Mouse (Mus musculus) limb, embryonic 12.5 days (tissue): ENCODE results near the gene Itga1. TPM values are rescaled to one million over a fixed set of nuclear protein-coding genes. Genes with fewer than 3 reads are reported as not detected.

Experiments
- ATAC-seq: fragments of 200-750 bp; cut with Nextera tagmentation; 2 replicates; pipeline ENCODE4 v1.8.0; 2017; ENCODE audit warnings: low read depth, moderate TSS enrichment; ENCODE audit not compliant: insufficient number of reproducible peaks, insufficient read depth, low FRiP score, low TSS enrichment
- H3K27ac ChIP-seq: fragments of 300-500 bp; sonication (generic); 2 replicates; pipeline ENCODE4 v1.5.1; 2016; ENCODE audit warnings: mild to moderate bottlenecking, moderate library complexity
- H3K27me3 ChIP-seq: fragments of 300-500 bp; sonication (generic); 2 replicates; pipeline ENCODE4 v1.6.1; 2016; ENCODE audit warnings: mild to moderate bottlenecking, moderate library complexity
- H3K36me3 ChIP-seq: fragments of 300-500 bp; sonication (generic); 2 replicates; pipeline ENCODE4 v1.6.1; 2016; ENCODE audit warnings: mild to moderate bottlenecking, moderate library complexity
- H3K4me1 ChIP-seq: fragments of 300-500 bp; sonication (generic); replicated peaks from 2 replicates; pipeline ENCODE4 v1.6.1; 2016
- H3K4me2 ChIP-seq: fragments of 300-500 bp; sonication (generic); 2 replicates; pipeline ENCODE4 v1.6.1; 2016; ENCODE audit warnings: mild to moderate bottlenecking, moderate library complexity
- H3K4me3 ChIP-seq: fragments of 300-500 bp; sonication (generic); replicated peaks from 2 replicates; pipeline ENCODE4 v1.5.1; 2016; ENCODE audit warnings: mild to moderate bottlenecking
- H3K9ac ChIP-seq: fragments of 300-500 bp; sonication (generic); replicated peaks from 2 replicates; pipeline ENCODE4 v1.6.1; 2016; ENCODE audit warnings: mild to moderate bottlenecking, moderate library complexity
- H3K9me3 ChIP-seq: fragments of 300-500 bp; sonication (generic); 2 replicates; pipeline ENCODE4 v1.6.1; 2016; ENCODE audit warnings: mild to moderate bottlenecking, moderate library complexity
- WGBS: fragments of 180-500 bp; shearing (Covaris S2); methylation state at CpG from one replicate; pipeline ENCODE4 v1.1.7; 2016; 5-methylcytosine and 5-hydroxymethylcytosine counted together
- polyA plus RNA-seq: library from polyadenylated mRNA; unstranded; fragments of >200 nt; fragmentation: Nextera tagmentation; extraction: Ambion mirVana; gene quantifications from 2 replicates; pipeline ENCODE4 v1.2.1, GENCODE M21; 2016

Itga1 gene
- 3.5 and 4.1 TPM in 2 replicates for polyA plus RNA-seq

- WGBS, result under 1% methylated on average over 39 of the region's 39 CpGs
- H3K9ac ChIP-seq, result peak within 1 kb of the TSS; percentile 70
- no peaks in the 10 kb centered on the region for H3K36me3 ChIP-seq
- H3K4me2 ChIP-seq, result peak within 1 kb of the TSS; percentile 95
- peak; percentile 77 for ATAC-seq
- H3K27me3 ChIP-seq, result no peaks in the 10 kb centered on the region
- H3K4me1 ChIP-seq, result peaks cover 9% of the 10 kb centered on the region
- H3K9me3 ChIP-seq, result no peaks in the 10 kb centered on the region
- 0 out of 2 replicates have a peak within 1 kb of the TSS, but pooled peaks have one; percentile 35 for H3K27ac ChIP-seq
- H3K4me3 ChIP-seq, result peak within 1 kb of the TSS; percentile 58
These were observed at the start of gene Itga1, which contains the start of gene Gm49395 for GRCm38 (mm10) chr13:115101355-115102191. Gene Itga1 (minus strand): TSS chr13:115101964. Gene Gm49395 (minus strand): TSS chr13:115101921.

DNA sequence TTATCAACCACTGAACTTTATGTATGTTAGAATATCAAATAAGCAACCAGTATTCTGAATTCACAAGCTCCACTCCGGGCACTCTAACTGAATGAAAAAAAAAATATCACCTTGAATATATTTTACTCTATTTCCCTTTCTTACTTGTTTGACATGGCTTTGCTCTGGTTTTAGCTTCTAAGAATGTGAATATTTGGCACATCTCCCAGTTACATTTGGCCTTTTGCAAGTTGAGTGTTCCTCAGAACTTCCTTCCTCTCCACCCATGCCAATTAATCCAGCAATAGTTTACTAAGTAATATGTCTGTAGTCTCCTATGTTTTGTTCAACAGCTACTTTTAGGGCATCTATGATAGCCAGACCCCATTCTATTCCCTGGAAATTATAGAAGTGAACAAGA lies 48.8 kb upstream of the Itga1 start:
- Histone ChIP-seq H3K27ac (no peak overlapping the region), H3K9me3 (no peaks in the 10 kb centered on the region), H3K36me3 (no peaks in the 10 kb centered on the region), H3K9ac (no peak overlapping the region), H3K4me3 (no peak overlapping the region), H3K4me1 (no peaks in the 10 kb centered on the region), H3K4me2 (no peak overlapping the region), H3K27me3 (no peaks in the 10 kb centered on the region)
- no peak for ATAC-seq
- WGBS, result 90% methylated on average over 1 of the region's 1 CpGs

- no peaks in the 10 kb centered on the region for H3K4me1 ChIP-seq
- H3K9me3 ChIP-seq, result no peaks in the 10 kb centered on the region
- H3K9ac ChIP-seq, result no peak overlapping the region
- no peak for ATAC-seq
- H3K27ac ChIP-seq, result no peak overlapping the region
- 83% methylated on average over 6 of the region's 6 CpGs for WGBS
- no peak overlapping the region for H3K4me3 ChIP-seq
- H3K27me3 ChIP-seq, result no peaks in the 10 kb centered on the region
- no peaks in the 10 kb centered on the region for H3K36me3 ChIP-seq
- no peak overlapping the region for H3K4me2 ChIP-seq
These were observed 48.1 kb upstream of the Itga1 start for GRCm38 (mm10) chr13:115149849-115150248.

GRCm38 (mm10) chr13:115143575-115143974 lies 41.8 kb upstream of the Itga1 start:
- Histone ChIP-seq H3K4me2 (no peak overlapping the region), H3K36me3 (no peaks in the 10 kb centered on the region), H3K4me3 (no peak overlapping the region), H3K9ac (no peak overlapping the region), H3K27ac (no peak overlapping the region), H3K4me1 (no peaks in the 10 kb centered on the region), H3K27me3 (no peaks in the 10 kb centered on the region), H3K9me3 (no peaks in the 10 kb centered on the region)
- WGBS, result 81% methylated on average over 2 of the region's 2 CpGs
- ATAC-seq, result no peak

DNA sequence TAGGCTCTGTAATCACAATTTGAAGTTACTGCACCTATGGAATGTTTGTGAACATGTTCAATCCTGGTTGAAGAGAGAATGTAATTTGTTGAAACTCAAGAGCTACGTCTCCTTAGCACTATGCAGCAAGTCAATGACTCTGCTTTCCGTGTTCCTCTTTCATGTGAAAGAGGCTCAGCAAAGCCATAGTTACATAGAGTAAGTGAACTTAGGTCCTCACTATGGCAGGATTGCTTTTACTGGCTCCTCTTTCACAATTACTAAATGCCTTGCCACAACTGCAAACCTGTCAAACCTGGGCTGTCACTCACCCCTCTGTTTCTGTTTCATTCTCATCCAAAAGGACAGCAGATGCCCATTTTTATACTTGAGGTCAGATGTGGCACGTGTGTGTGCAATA lies 40.3 kb upstream of the Itga1 start:
- no peak for ATAC-seq
- no peaks in the 10 kb centered on the region for H3K4me1 ChIP-seq
- no peak overlapping the region for H3K27ac ChIP-seq
- H3K9me3 ChIP-seq, result no peaks in the 10 kb centered on the region
- H3K9ac ChIP-seq, result no peak overlapping the region
- no peaks in the 10 kb centered on the region for H3K27me3 ChIP-seq
- H3K4me3 ChIP-seq, result no peak overlapping the region
- H3K4me2 ChIP-seq, result no peak overlapping the region
- no peaks in the 10 kb centered on the region for H3K36me3 ChIP-seq
- 84% methylated on average over 3 of the region's 3 CpGs for WGBS

DNA sequence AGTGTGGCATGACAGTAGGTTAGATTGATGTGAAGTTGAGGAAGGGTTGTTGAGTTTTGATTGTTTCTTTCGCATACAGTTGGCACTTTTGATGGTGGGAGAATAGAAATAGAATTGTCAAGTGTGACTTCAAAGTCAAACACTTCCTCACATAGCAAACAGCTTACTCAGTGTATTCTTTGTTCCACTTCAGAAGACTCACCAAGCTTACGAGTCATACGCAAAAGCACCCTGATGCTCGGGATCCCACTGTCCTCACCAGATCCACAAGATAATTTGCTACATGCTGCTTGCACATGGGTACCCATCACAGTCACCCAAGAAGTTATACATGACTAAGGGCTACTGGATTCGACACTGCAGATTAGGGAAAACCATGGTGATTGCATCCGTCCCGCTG lies 36.7 kb upstream of the Itga1 start:
- 91% methylated on average over 7 of the region's 7 CpGs for WGBS
- H3K4me3 ChIP-seq, result no peak overlapping the region
- H3K27me3 ChIP-seq, result no peaks in the 10 kb centered on the region
- no peaks in the 10 kb centered on the region for H3K36me3 ChIP-seq
- no peaks in the 10 kb centered on the region for H3K9me3 ChIP-seq
- ATAC-seq, result no peak
- no peaks in the 10 kb centered on the region for H3K4me1 ChIP-seq
- no peak overlapping the region for H3K9ac ChIP-seq
- no peak overlapping the region for H3K27ac ChIP-seq
- H3K4me2 ChIP-seq, result no peak overlapping the region

GRCm38 (mm10) chr13:115136761-115137160 lies 35.0 kb upstream of the Itga1 start:
- H3K4me3 ChIP-seq, result no peak overlapping the region
- no peaks in the 10 kb centered on the region for H3K27me3 ChIP-seq
- no peak for ATAC-seq
- H3K9me3 ChIP-seq, result no peaks in the 10 kb centered on the region
- H3K4me1 ChIP-seq, result peaks cover 3% of the 10 kb centered on the region; the same call in 1 of the 2 replicates
- no peaks in the 10 kb centered on the region for H3K36me3 ChIP-seq
- 85% methylated on average over 3 of the region's 3 CpGs for WGBS
- H3K4me2 ChIP-seq, result no peak overlapping the region
- H3K9ac ChIP-seq, result no peak overlapping the region
- no peak overlapping the region for H3K27ac ChIP-seq

GRCm38 (mm10) chr13:115132435-115132834 lies 30.7 kb upstream of the Itga1 start:
- WGBS, result 21% methylated on average over 5 of the region's 5 CpGs
- H3K36me3 ChIP-seq, result no peaks in the 10 kb centered on the region
- H3K4me1 ChIP-seq, result peaks cover 3% of the 10 kb centered on the region; the same call in 1 of the 2 replicates
- no peak overlapping the region for H3K9ac ChIP-seq
- no peak for ATAC-seq
- H3K9me3 ChIP-seq, result no peaks in the 10 kb centered on the region
- H3K27me3 ChIP-seq, result no peaks in the 10 kb centered on the region
- H3K27ac ChIP-seq, result no peak overlapping the region
- no peak overlapping the region for H3K4me3 ChIP-seq
- H3K4me2 ChIP-seq, result no peak overlapping the region

DNA sequence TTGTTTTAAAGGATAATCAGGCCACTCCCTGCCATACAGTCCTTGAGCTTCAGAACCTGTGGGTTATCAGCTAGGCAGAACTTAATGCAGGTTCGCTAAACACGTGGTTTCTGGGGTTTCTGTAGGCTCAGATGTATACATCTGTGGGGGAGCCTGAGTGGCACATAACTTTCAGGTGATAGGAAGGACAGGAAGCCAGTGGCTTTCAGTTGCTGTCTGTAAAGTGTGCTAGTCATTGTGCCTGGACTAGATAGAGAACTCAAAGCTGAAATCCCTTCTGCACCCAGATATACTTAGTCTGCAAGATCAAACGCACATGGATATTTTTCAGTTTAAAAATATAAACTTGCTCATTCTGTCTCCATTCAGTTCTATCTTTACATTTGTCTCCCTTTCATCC lies 29.6 kb upstream of the Itga1 start:
- Histone ChIP-seq H3K27ac (no peak overlapping the region), H3K9ac (no peak overlapping the region), H3K27me3 (no peaks in the 10 kb centered on the region), H3K4me1 (peaks cover 3% of the 10 kb centered on the region; the same call in 1 of the 2 replicates), H3K4me2 (no peak overlapping the region), H3K4me3 (no peak overlapping the region), H3K9me3 (no peaks in the 10 kb centered on the region), H3K36me3 (no peaks in the 10 kb centered on the region)
- ATAC-seq, result no peak
- 82% methylated on average over 3 of the region's 3 CpGs for WGBS

- no peak for ATAC-seq
- Histone ChIP-seq H3K9me3 (no peaks in the 10 kb centered on the region), H3K4me1 (peaks cover 3% of the 10 kb centered on the region; the same call in 1 of the 2 replicates), H3K4me3 (no peak overlapping the region), H3K9ac (no peak overlapping the region), H3K36me3 (no peaks in the 10 kb centered on the region), H3K4me2 (no peak overlapping the region), H3K27ac (no peak overlapping the region), H3K27me3 (no peaks in the 10 kb centered on the region)
- 90% methylated on average over 2 of the region's 2 CpGs for WGBS
These were observed 28.3 kb upstream of the Itga1 start for GRCm38 (mm10) chr13:115130035-115130434.

DNA sequence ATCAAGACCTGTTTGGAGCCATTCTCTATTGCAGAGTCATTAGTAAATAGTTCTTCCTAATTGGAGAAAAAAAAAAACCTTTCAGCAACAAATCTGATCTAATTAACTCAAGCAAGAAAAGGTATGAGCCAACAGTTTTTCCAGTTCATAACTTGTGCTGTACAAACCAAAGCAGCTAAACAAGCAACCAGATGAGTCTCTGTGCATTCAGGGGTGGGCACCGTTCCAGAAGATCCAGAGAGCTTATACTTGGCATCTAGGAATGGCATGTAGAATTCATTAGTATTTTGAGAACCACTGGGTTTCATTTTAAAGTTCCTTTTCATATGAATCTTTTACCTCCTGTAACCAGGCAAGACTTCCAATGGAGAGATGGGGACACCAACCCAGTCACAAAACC lies 26.1 kb upstream of the Itga1 start:
- H3K9me3 ChIP-seq, result no peaks in the 10 kb centered on the region
- H3K9ac ChIP-seq, result no peak overlapping the region
- no peaks in the 10 kb centered on the region for H3K36me3 ChIP-seq
- H3K4me2 ChIP-seq, result no peak overlapping the region
- H3K4me1 ChIP-seq, result peaks cover 3% of the 10 kb centered on the region; the same call in 1 of the 2 replicates
- no peak overlapping the region for H3K4me3 ChIP-seq
- ATAC-seq, result no peak
- H3K27me3 ChIP-seq, result no peaks in the 10 kb centered on the region
- no peak overlapping the region for H3K27ac ChIP-seq
- WGBS, result 88% methylated on average over 1 of the region's 1 CpGs
